Mouse (Mus musculus) midbrain, embryonic 11.5 days (tissue): ENCODE results near the gene Cfap126. TPM values are rescaled to one million over a fixed set of nuclear protein-coding genes. Genes with fewer than 3 reads are reported as not detected.
"Not testable (repeated sequence)": the region's sequence is repeated elsewhere in the genome, so short reads cannot be mapped to it uniquely, and the experiment has no call there.

Experiments used
- ATAC-seq: fragments of 200-750 bp; cut with Nextera tagmentation; 2 replicates; pipeline ENCODE4 v1.8.0; 2017; ENCODE audit warnings: moderate TSS enrichment, moderate library complexity; ENCODE audit not compliant: low FRiP score
- DNase-seq: peaks from one replicate; pipeline ENCODE4 v3.0.0; 2015; ENCODE audit warnings: low spot score; ENCODE audit errors: missing footprints
- H3K27ac ChIP-seq: fragments of 300-500 bp; sonication (generic); 2 replicates; pipeline ENCODE4 v1.5.1; 2014; ENCODE audit warnings: low read depth, low read length
- H3K27me3 ChIP-seq: fragments of 300-500 bp; sonication (generic); 2 replicates; pipeline ENCODE4 v1.6.1; 2014; ENCODE audit warnings: mild to moderate bottlenecking, low read length, moderate library complexity, mixed read lengths; ENCODE audit not compliant: control insufficient read depth, insufficient read depth
- H3K36me3 ChIP-seq: fragments of 300-500 bp; sonication (generic); 2 replicates; pipeline ENCODE4 v1.6.1; 2014; ENCODE audit warnings: mild to moderate bottlenecking, low read length, moderate library complexity, mixed read lengths; ENCODE audit not compliant: control insufficient read depth, insufficient read depth
- H3K4me1 ChIP-seq: fragments of 300-500 bp; sonication (generic); 2 replicates; pipeline ENCODE4 v1.6.1; 2014; ENCODE audit warnings: low read length; ENCODE audit not compliant: control insufficient read depth, insufficient read depth
- H3K4me2 ChIP-seq: fragments of 300-500 bp; sonication (generic); 2 replicates; pipeline ENCODE4 v1.6.1; 2014; ENCODE audit warnings: mild to moderate bottlenecking, moderate library complexity
- H3K4me3 ChIP-seq: fragments of 300-500 bp; sonication (generic); 2 replicates; pipeline ENCODE4 v1.5.1; 2014; ENCODE audit warnings: low read depth, low read length
- H3K9ac ChIP-seq: fragments of 300-500 bp; sonication (generic); 2 replicates; pipeline ENCODE4 v1.6.1; 2014; ENCODE audit warnings: low read length
- H3K9me3 ChIP-seq: fragments of 300-500 bp; sonication (generic); 2 replicates; pipeline ENCODE4 v1.6.1; 2016; ENCODE audit warnings: low read length; ENCODE audit not compliant: control insufficient read depth
- WGBS: fragments of 180-500 bp; shearing (Covaris S2); extraction: QIAGEN DNeasy Blood & Tissue Kit; methylation state at CpG from one replicate; pipeline ENCODE4 v1.1.7; 2014; 5-methylcytosine and 5-hydroxymethylcytosine counted together
- polyA plus RNA-seq: library from polyadenylated mRNA; unstranded; fragments of >200 nt; fragmentation: Nextera tagmentation; extraction: Ambion mirVana; gene quantifications from 2 replicates; pipeline ENCODE4 v1.2.1, GENCODE M21; 2014

The Cfap126 gene
- polyA plus RNA-seq, 1 experiment from 2014 or later: 2.4 TPM

GRCm38 (mm10) chr1:171085718-171086117 is 28.0 kb upstream of the Cfap126 start:
- Histone ChIP-seq H3K27ac (no peak overlapping the region), H3K27me3 (peaks cover 11% of the 10 kb centered on the region), H3K4me3 (peak overlapping the region; percentile 47), H3K36me3 (no peaks in the 10 kb centered on the region), H3K9me3 (no peaks in the 10 kb centered on the region), H3K9ac (peak overlapping the region; percentile 60), H3K4me1 (no peaks in the 10 kb centered on the region), H3K4me2 (peak overlapping the region; percentile 75)
- DNase-seq: peak; percentile 97
- WGBS: under 1% methylated on average over 26 of the region's 26 CpGs
- ATAC-seq: no peak; the same call in 1 of the 2 replicates

GRCm38 (mm10) chr1:171088237-171088869 is 25.4 kb upstream of the Cfap126 start:
- DNase-seq, H3K4me1 ChIP-seq, H3K9me3 ChIP-seq, H3K9ac ChIP-seq, H3K36me3 ChIP-seq, ATAC-seq, H3K27ac ChIP-seq, H3K27me3 ChIP-seq, H3K4me2 ChIP-seq, H3K4me3 ChIP-seq: not testable (repeated sequence)
- WGBS: 4% methylated on average over 10 of the region's 10 CpGs

GRCm38 (mm10) chr1:171089891-171090290 is 23.8 kb upstream of the Cfap126 start:
- ATAC-seq: no peak
- no peak overlapping the region for H3K27ac ChIP-seq
- DNase-seq: no peak
- WGBS: 86% methylated on average over 1 of the region's 1 CpGs
- H3K4me3 ChIP-seq: no peak overlapping the region
- no peaks in the 10 kb centered on the region for H3K9me3 ChIP-seq
- no peaks in the 10 kb centered on the region for H3K4me1 ChIP-seq
- H3K36me3 ChIP-seq: no peaks in the 10 kb centered on the region
- no peak overlapping the region for H3K9ac ChIP-seq
- peaks cover 7% of the 10 kb centered on the region for H3K27me3 ChIP-seq
- H3K4me2 ChIP-seq: no peak overlapping the region

- Histone ChIP-seq H3K9me3 (no peaks in the 10 kb centered on the region), H3K27ac (no peak overlapping the region), H3K4me2 (no peak overlapping the region), H3K36me3 (no peaks in the 10 kb centered on the region), H3K9ac (no peak overlapping the region), H3K27me3 (peaks cover 7% of the 10 kb centered on the region), H3K4me1 (no peaks in the 10 kb centered on the region), H3K4me3 (no peak overlapping the region)
- DNase-seq (no peak), ATAC-seq (no peak)
- 82% methylated on average over 2 of the region's 2 CpGs for WGBS
Observed at GRCm38 (mm10) chr1:171090761-171091160, 23.0 kb upstream of the Cfap126 start.

GRCm38 (mm10) chr1:171094424-171094823 is 19.3 kb upstream of the Cfap126 start:
- Histone ChIP-seq H3K4me1 (no peaks in the 10 kb centered on the region; the same call in 1 of the 2 replicates), H3K4me2 (no peak overlapping the region), H3K4me3 (no peak overlapping the region), H3K36me3 (no peaks in the 10 kb centered on the region), H3K27me3 (no peaks in the 10 kb centered on the region), H3K9ac (no peak overlapping the region), H3K27ac (no peak overlapping the region), H3K9me3 (no peaks in the 10 kb centered on the region)
- no peak for DNase-seq
- ATAC-seq: no peak
- 79% methylated on average over 4 of the region's 4 CpGs for WGBS

GRCm38 (mm10) chr1:171096110-171096964 is 17.4 kb upstream of the Cfap126 start:
- Histone ChIP-seq H3K9me3 (no peaks in the 10 kb centered on the region), H3K27me3 (no peaks in the 10 kb centered on the region), H3K4me2 (no peak overlapping the region), H3K36me3 (no peaks in the 10 kb centered on the region), H3K9ac (no peak overlapping the region), H3K4me1 (no peaks in the 10 kb centered on the region; the same call in 1 of the 2 replicates), H3K27ac (no peak overlapping the region), H3K4me3 (no peak overlapping the region)
- 22% methylated on average over 10 of the region's 10 CpGs for WGBS
- DNase-seq (no peak), ATAC-seq (no peak)

GRCm38 (mm10) chr1:171097136-171097535 is 16.6 kb upstream of the Cfap126 start:
- Histone ChIP-seq H3K4me1 (no peaks in the 10 kb centered on the region; the same call in 1 of the 2 replicates), H3K9me3 (no peaks in the 10 kb centered on the region), H3K9ac (no peak overlapping the region), H3K36me3 (no peaks in the 10 kb centered on the region), H3K4me2 (no peak overlapping the region), H3K27me3 (no peaks in the 10 kb centered on the region), H3K27ac (no peak overlapping the region), H3K4me3 (no peak overlapping the region)
- DNase-seq (no peak), ATAC-seq (no peak)

- no peak for ATAC-seq
- no peak overlapping the region for H3K4me2 ChIP-seq
- DNase-seq: no peak
- no peaks in the 10 kb centered on the region for H3K27me3 ChIP-seq
- no peaks in the 10 kb centered on the region for H3K36me3 ChIP-seq
- 60% methylated on average over 2 of the region's 2 CpGs for WGBS
- H3K4me1 ChIP-seq: no peaks in the 10 kb centered on the region; the same call in 1 of the 2 replicates
- no peak overlapping the region for H3K27ac ChIP-seq
- H3K9ac ChIP-seq: no peak overlapping the region
- H3K4me3 ChIP-seq: no peak overlapping the region
- no peaks in the 10 kb centered on the region for H3K9me3 ChIP-seq
Observed at GRCm38 (mm10) chr1:171097612-171098011, 16.1 kb upstream of the Cfap126 start.

GRCm38 (mm10) chr1:171101033-171101432 is 12.7 kb upstream of the Cfap126 start:
- H3K27me3 ChIP-seq: no peaks in the 10 kb centered on the region
- peaks cover 4% of the 10 kb centered on the region; the same call in 1 of the 2 replicates for H3K4me1 ChIP-seq
- no peak overlapping the region for H3K27ac ChIP-seq
- no peaks in the 10 kb centered on the region for H3K36me3 ChIP-seq
- H3K9ac ChIP-seq: no peak overlapping the region
- no peaks in the 10 kb centered on the region for H3K9me3 ChIP-seq
- DNase-seq (no peak), ATAC-seq (no peak)
- H3K4me2 ChIP-seq: no peak overlapping the region
- WGBS: 38% methylated on average over 2 of the region's 2 CpGs
- H3K4me3 ChIP-seq: no peak overlapping the region
